Mouse (Mus musculus): ENCODE measurements around the gene Tnip1. TPM values are rescaled to one million over a fixed set of nuclear protein-coding genes. Genes with fewer than 3 reads are reported as not detected.

Tnip1 gene
- polyA plus RNA-seq, 1 experiment, result 3.7 TPM

DNA sequence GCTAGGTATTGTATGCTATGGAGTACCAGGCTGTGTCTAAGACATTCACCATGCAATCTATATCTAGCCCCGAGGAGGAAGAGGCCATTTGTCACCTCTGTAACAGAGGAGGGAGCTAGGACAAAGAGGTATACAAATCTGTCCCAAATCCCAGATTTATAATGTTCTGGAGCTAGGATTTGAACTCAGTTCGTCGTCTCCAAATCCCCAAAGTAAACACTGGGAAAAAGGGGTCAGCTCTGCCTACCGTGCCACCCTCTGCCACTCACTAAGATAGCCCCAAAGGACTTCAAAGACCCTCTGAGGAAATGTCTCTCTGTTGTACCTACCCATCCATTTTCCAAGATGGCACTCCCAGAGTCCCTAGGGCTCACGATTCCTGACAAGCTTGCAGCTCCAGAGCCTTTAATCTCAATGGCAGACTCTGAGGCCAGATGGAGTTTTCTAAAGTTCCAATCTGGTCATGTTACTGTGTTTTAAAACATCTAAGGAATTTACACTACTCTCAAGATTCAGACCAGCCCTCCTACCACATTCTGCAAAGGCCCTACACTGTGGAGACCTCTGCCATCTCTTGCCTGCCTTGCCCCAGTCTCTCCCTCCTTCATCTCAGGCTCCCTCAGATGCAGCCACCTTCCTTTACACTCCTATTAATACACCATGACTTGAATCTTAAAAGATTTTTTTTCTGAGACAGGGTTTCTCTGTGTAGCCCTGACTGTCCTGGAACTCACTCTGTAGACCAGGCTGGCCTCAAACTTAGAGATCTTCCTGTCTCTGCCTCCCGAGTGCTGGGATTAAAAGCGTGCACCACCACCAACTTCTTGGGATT is 50.8 kb downstream of the Tnip1 start:
- no peaks in the 10 kb centered on the region for H3K9me3 ChIP-seq (ENCODE audit: control insufficient read depth, low read length)
- H3K36me3 ChIP-seq (ENCODE audit: control insufficient read depth), result peaks cover 34% of the 10 kb centered on the region
- H3K4me3 ChIP-seq (replicated peaks), result no peak overlapping the region
- H3K27me3 ChIP-seq (ENCODE audit: control insufficient read depth), result no peaks in the 10 kb centered on the region
- no peaks in the 10 kb centered on the region for H3K4me1 ChIP-seq (ENCODE audit: control insufficient read depth)
- TF ChIP-seq GATA1 (IDR thresholded peaks at IDR 0.05; ENCODE audit: low read length) (no peak), TAL1 (IDR thresholded peaks at IDR 0.05; ENCODE audit: low read length) (no peak)

DNA sequence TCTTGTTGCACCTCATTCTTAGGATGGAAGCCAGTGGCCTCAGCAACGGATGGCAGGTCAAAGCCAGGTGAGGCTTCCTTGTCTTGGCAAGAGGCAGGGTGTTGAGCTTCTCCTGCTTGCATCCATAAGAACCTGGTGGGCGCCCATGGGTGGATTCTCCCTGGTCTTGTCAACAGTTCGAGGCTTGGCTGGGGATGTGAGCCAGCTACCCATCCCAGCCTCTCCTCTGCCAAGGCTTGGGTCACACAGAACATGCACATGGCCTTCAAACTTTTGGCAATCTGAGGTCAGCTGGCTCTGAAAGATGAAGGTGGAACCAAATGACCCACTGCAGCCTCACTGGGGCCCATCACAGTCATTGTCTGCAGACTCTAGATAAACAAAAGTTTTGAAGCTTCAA is 51.5 kb downstream of the Tnip1 start:
- Histone ChIP-seq H3K27me3 (ENCODE audit: control insufficient read depth) (no peaks in the 10 kb centered on the region), H3K4me1 (ENCODE audit: control insufficient read depth) (no peaks in the 10 kb centered on the region), H3K4me3 (replicated peaks) (no peak overlapping the region), H3K36me3 (ENCODE audit: control insufficient read depth) (peaks cover 29% of the 10 kb centered on the region), H3K9me3 (ENCODE audit: control insufficient read depth, low read length) (no peaks in the 10 kb centered on the region)
- TF ChIP-seq GATA1 (IDR thresholded peaks at IDR 0.05; ENCODE audit: low read length) (no peak), TAL1 (IDR thresholded peaks at IDR 0.05; ENCODE audit: low read length) (no peak)

DNA sequence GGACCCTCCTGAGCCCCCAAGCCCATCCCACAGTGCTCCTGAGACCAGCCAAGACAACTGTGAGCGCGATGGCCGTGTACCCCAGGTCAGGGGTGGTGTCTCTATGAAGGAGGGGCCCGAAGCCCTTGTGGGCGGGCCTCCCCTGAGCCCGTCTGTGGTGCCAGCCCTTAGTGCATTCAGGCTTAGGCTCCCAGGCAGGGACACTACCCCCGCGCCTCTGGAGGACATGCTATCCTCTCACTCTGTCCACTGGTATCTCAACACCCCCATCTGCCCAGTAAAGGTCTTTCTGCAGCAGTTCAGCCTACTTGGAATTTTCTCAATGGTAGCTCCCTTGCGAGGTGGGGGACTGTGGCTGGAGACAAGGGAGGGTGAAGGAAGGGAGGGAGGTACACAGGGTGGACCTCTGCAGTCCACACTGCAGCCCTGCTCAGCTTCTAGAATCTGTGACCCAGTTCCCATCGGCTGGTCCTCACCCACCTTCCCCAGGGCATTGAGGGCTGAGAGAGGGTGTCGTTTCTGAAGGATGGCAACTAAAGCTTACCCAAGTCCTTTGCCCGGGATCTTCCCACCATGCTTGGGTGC is 52.5 kb downstream of the Tnip1 start:
- no peaks in the 10 kb centered on the region for H3K27me3 ChIP-seq (ENCODE audit: control insufficient read depth)
- no peaks in the 10 kb centered on the region for H3K4me1 ChIP-seq (ENCODE audit: control insufficient read depth)
- no peaks in the 10 kb centered on the region for H3K9me3 ChIP-seq (ENCODE audit: control insufficient read depth, low read length)
- H3K4me3 ChIP-seq (replicated peaks), result no peak overlapping the region
- peaks cover 25% of the 10 kb centered on the region for H3K36me3 ChIP-seq (ENCODE audit: control insufficient read depth)
- TF ChIP-seq GATA1 (IDR thresholded peaks at IDR 0.05; ENCODE audit: low read length), result no peak
- no peak for TF ChIP-seq TAL1 (IDR thresholded peaks at IDR 0.05; ENCODE audit: low read length)

DNA sequence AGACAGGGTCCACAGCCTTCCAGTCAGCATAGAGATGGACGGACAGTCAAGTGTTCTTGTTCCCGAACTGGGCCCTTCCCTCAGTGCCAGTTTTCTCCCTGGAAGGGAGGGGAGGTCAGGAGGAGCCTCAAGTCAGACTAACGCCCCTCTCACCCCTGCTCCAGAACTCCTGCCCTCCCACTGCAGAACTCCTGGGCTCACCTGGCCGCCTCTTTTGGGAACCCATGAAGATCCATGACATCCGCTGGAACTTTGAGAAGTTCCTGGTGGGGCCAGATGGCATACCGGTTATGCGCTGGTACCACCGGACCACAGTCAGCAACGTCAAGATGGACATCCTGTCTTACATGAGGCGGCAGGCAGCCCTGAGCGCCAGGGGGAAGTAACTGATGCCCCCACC is 53.4 kb downstream of the Tnip1 start:
- Histone ChIP-seq H3K4me1 (ENCODE audit: control insufficient read depth) (peaks cover 2% of the 10 kb centered on the region), H3K36me3 (ENCODE audit: control insufficient read depth) (peaks cover 17% of the 10 kb centered on the region), H3K27me3 (ENCODE audit: control insufficient read depth) (no peaks in the 10 kb centered on the region), H3K9me3 (ENCODE audit: control insufficient read depth, low read length) (no peaks in the 10 kb centered on the region), H3K4me3 (replicated peaks) (no peak overlapping the region)
- TF ChIP-seq GATA1 (IDR thresholded peaks at IDR 0.05; ENCODE audit: low read length), result no peak
- TF ChIP-seq TAL1 (IDR thresholded peaks at IDR 0.05; ENCODE audit: low read length), result no peak

DNA sequence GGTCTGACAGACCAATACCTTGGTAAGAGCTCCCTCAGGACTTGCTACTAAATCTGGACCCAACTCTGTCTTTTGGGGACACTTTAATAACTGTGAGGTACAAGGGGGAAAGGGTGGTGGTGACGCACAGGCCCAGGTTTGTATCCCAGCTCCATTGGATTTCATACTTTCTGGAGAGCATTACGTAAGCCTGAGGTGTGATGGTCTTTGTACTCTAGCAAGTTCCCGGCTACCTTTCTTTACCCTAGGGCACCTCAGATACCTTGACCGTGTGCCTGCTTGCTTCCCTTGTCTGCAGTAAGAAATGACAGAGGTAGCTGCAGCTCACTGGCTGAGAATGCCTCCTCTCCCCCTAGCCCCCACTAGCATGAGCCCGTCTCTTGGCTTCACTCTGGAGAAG is 55.5 kb downstream of the Tnip1 start:
- TF ChIP-seq TAL1 (IDR thresholded peaks at IDR 0.05; ENCODE audit: low read length) (no peak), GATA1 (IDR thresholded peaks at IDR 0.05; ENCODE audit: low read length) (no peak)
- Histone ChIP-seq H3K9me3 (ENCODE audit: control insufficient read depth, low read length) (no peaks in the 10 kb centered on the region), H3K27me3 (ENCODE audit: control insufficient read depth) (peaks cover 14% of the 10 kb centered on the region), H3K36me3 (ENCODE audit: control insufficient read depth) (peaks cover 13% of the 10 kb centered on the region), H3K4me3 (replicated peaks) (no peak overlapping the region), H3K4me1 (ENCODE audit: control insufficient read depth) (peaks cover 10% of the 10 kb centered on the region)

DNA sequence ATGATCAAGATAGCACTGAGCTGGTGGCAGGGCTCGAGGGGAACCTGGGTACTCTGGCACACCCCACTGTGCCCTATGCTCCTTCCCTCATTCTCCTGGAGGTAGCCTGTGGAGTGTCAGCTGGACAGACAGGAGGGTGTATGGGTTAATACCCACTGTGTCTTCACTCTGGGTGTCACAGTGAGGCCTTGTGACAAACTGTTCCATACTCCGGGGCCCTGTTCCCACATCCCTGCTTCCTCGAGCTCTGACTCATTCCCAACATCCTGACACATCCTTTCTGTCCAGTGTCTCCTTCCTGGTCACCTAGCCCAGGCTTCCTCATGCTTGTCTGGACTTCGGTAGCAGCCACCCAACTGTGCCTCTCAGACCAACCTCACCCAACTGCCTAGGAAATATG is 56.3 kb downstream of the Tnip1 start:
- Histone ChIP-seq H3K4me3 (replicated peaks) (no peak overlapping the region), H3K9me3 (ENCODE audit: control insufficient read depth, low read length) (no peaks in the 10 kb centered on the region), H3K36me3 (ENCODE audit: control insufficient read depth) (peaks cover 13% of the 10 kb centered on the region), H3K4me1 (ENCODE audit: control insufficient read depth) (peaks cover 10% of the 10 kb centered on the region), H3K27me3 (ENCODE audit: control insufficient read depth) (peaks cover 17% of the 10 kb centered on the region)
- TF ChIP-seq TAL1 (IDR thresholded peaks at IDR 0.05; ENCODE audit: low read length) (no peak), GATA1 (IDR thresholded peaks at IDR 0.05; ENCODE audit: low read length) (no peak)

DNA sequence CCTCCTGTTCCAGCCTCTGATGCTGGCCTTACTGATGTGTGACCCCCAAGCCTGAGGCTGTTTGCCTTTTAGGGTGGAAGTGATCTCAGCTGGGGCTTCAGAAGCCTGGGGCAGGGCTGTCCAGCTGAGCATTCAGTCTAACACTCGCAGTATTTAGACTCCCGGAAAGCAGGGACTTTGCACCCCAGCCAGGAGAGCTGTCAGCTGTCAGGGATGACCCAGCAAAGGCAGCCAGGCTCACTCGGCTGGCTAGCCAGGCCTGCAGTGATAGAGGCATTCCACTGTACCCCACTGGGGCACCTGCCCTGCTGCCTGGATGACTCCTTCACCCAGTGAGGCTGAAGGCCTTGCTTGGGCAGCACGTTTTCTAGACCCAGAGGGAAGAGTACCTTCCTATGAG is 56.8 kb downstream of the Tnip1 start:
- no peak for TF ChIP-seq GATA1 (IDR thresholded peaks at IDR 0.05; ENCODE audit: low read length)
- no peak for TF ChIP-seq TAL1 (IDR thresholded peaks at IDR 0.05; ENCODE audit: low read length)
- peaks cover 17% of the 10 kb centered on the region for H3K27me3 ChIP-seq (ENCODE audit: control insufficient read depth)
- H3K4me3 ChIP-seq (replicated peaks), result no peak overlapping the region
- peaks cover 10% of the 10 kb centered on the region for H3K36me3 ChIP-seq (ENCODE audit: control insufficient read depth)
- H3K4me1 ChIP-seq (ENCODE audit: control insufficient read depth), result peaks cover 10% of the 10 kb centered on the region
- no peaks in the 10 kb centered on the region for H3K9me3 ChIP-seq (ENCODE audit: control insufficient read depth, low read length)

DNA sequence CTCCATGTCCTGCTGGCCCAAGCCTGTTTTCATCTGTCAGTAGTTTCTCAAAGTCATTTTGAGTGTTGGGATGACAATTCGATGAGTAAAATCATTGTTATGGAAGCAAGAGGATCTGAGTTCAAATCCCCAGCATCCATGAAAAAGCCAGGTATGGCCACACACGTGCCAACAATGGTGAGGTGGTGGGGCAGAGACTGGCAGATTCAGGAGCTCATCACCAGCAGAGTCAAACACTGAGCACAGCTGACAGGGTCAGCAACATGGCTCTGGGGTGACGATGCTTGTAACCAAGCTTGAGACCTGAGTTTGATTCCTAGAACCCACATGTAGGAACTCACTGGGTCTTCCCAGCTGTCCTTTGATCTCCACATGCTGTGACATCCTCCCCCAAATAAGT is 57.6 kb downstream of the Tnip1 start:
- H3K9me3 ChIP-seq (ENCODE audit: control insufficient read depth, low read length), result no peaks in the 10 kb centered on the region
- H3K36me3 ChIP-seq (ENCODE audit: control insufficient read depth), result peaks cover 2% of the 10 kb centered on the region; the same call in 1 of the 2 replicates
- H3K4me1 ChIP-seq (ENCODE audit: control insufficient read depth), result peaks cover 10% of the 10 kb centered on the region
- TF ChIP-seq GATA1 (IDR thresholded peaks at IDR 0.05; ENCODE audit: low read length) (no peak), TAL1 (IDR thresholded peaks at IDR 0.05; ENCODE audit: low read length) (no peak)
- no peak overlapping the region for H3K4me3 ChIP-seq (replicated peaks)
- H3K27me3 ChIP-seq (ENCODE audit: control insufficient read depth), result peaks cover 17% of the 10 kb centered on the region

DNA sequence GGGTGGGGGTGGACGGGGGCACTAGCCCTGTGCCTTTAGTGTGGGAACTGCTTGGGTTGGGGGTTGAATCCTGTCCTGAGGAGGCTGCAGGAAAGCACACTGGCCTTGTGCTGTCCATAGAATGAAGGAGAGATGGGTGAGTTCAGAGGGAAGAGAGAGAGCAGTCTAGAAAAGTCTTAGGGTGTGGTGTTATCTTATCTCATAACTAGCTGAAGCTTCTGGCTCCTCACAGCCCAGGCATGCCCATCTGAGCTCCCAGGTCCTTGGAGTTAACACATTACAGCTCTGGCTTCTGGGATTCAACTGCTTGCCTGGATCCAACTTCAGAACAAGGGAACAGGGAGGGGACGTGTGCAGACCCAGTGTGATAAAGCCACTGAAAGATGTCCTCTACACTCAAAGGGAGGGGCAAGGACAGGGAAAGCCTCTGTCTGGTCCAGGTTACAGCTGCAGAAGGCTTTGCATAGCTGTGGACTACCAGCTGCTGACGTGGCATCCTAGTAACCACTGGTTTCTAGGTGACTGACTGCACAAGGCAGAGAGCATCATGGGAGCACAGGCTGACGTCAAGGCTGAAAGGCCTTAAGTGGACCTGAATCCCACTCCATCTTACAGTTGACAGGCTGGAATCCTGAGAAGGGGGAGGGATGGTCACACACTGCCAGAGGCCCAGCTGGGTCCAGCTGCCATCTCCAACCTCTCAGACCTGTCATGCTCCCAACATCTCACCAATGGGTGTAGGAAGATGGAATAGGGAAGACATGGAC is 58.6 kb downstream of the Tnip1 start:
- peaks cover 17% of the 10 kb centered on the region for H3K27me3 ChIP-seq (ENCODE audit: control insufficient read depth)
- H3K36me3 ChIP-seq (ENCODE audit: control insufficient read depth), result no peaks in the 10 kb centered on the region
- peaks cover 10% of the 10 kb centered on the region for H3K4me1 ChIP-seq (ENCODE audit: control insufficient read depth)
- TF ChIP-seq GATA1 (IDR thresholded peaks at IDR 0.05; ENCODE audit: low read length), result no peak
- no peak for TF ChIP-seq TAL1 (IDR thresholded peaks at IDR 0.05; ENCODE audit: low read length)
- no peak overlapping the region for H3K4me3 ChIP-seq (replicated peaks)
- H3K9me3 ChIP-seq (ENCODE audit: control insufficient read depth, low read length), result no peaks in the 10 kb centered on the region
